Mouse (Mus musculus) neural tube, embryonic 11.5 days (tissue): ENCODE data around the gene Pitpnm2. TPM values are rescaled to one million over a fixed set of nuclear protein-coding genes. Genes with fewer than 3 reads are reported as not detected.
"Not testable (repeated sequence)": the region's sequence is repeated elsewhere in the genome, so short reads cannot be mapped to it uniquely, and the experiment has no call there.

ENCODE experiments used
- ATAC-seq: fragments of 200-750 bp; cut with Nextera tagmentation; 2 replicates; pipeline ENCODE4 v1.8.0; 2017; ENCODE audit warnings: moderate number of reproducible peaks, mild to moderate bottlenecking, moderate TSS enrichment, moderate library complexity; ENCODE audit not compliant: insufficient read depth, low FRiP score, low TSS enrichment
- DNase-seq: peaks from one replicate; pipeline ENCODE4 v3.0.0-alpha.2; 2015; ENCODE audit warnings: low spot score
- H3K27ac ChIP-seq: fragments of 300-500 bp; sonication (generic); 2 replicates; pipeline ENCODE4 v1.5.1; 2014; ENCODE audit warnings: low read depth, mild to moderate bottlenecking, low read length
- H3K27me3 ChIP-seq: fragments of 300-500 bp; sonication (generic); 2 replicates; pipeline ENCODE4 v1.6.1; 2014; ENCODE audit warnings: mild to moderate bottlenecking, low read length, mixed read lengths; ENCODE audit not compliant: control insufficient read depth, insufficient read depth
- H3K36me3 ChIP-seq: fragments of 300-500 bp; sonication (generic); 2 replicates; pipeline ENCODE4 v1.6.1; 2014; ENCODE audit warnings: mild to moderate bottlenecking, low read length, moderate library complexity, mixed read lengths; ENCODE audit not compliant: control insufficient read depth, insufficient read depth
- H3K4me1 ChIP-seq: fragments of 300-500 bp; sonication (generic); 2 replicates; pipeline ENCODE4 v1.6.1; 2014; ENCODE audit warnings: low read length, mixed read lengths; ENCODE audit not compliant: control insufficient read depth, insufficient read depth
- H3K4me2 ChIP-seq: fragments of 300-500 bp; sonication (generic); 2 replicates; pipeline ENCODE4 v1.6.1; 2014; ENCODE audit warnings: low read depth, mild to moderate bottlenecking, moderate library complexity
- H3K4me3 ChIP-seq: fragments of 300-500 bp; sonication (generic); 2 replicates; pipeline ENCODE4 v1.5.1; 2014; ENCODE audit warnings: low read depth, low read length
- H3K9ac ChIP-seq: fragments of 300-500 bp; sonication (generic); 2 replicates; pipeline ENCODE4 v1.6.1; 2014; ENCODE audit warnings: mild to moderate bottlenecking, low read length
- H3K9me3 ChIP-seq: fragments of 300-500 bp; sonication (generic); 2 replicates; pipeline ENCODE4 v1.6.1; 2016; ENCODE audit warnings: low read length; ENCODE audit not compliant: control insufficient read depth
- WGBS: fragments of 180-500 bp; shearing (Covaris S2); extraction: QIAGEN DNeasy Blood & Tissue Kit; methylation state at CpG from one replicate; pipeline ENCODE4 v1.1.7; 2014; 5-methylcytosine and 5-hydroxymethylcytosine counted together
- polyA plus RNA-seq: library from polyadenylated mRNA; unstranded; fragments of >200 nt; fragmentation: Nextera tagmentation; extraction: Ambion mirVana; gene quantifications from 2 replicates; pipeline ENCODE4 v1.2.1, GENCODE M21; 2014

Gene Pitpnm2
- polyA plus RNA-seq: 5.5 and 5.7 TPM in 2 replicates

DNA sequence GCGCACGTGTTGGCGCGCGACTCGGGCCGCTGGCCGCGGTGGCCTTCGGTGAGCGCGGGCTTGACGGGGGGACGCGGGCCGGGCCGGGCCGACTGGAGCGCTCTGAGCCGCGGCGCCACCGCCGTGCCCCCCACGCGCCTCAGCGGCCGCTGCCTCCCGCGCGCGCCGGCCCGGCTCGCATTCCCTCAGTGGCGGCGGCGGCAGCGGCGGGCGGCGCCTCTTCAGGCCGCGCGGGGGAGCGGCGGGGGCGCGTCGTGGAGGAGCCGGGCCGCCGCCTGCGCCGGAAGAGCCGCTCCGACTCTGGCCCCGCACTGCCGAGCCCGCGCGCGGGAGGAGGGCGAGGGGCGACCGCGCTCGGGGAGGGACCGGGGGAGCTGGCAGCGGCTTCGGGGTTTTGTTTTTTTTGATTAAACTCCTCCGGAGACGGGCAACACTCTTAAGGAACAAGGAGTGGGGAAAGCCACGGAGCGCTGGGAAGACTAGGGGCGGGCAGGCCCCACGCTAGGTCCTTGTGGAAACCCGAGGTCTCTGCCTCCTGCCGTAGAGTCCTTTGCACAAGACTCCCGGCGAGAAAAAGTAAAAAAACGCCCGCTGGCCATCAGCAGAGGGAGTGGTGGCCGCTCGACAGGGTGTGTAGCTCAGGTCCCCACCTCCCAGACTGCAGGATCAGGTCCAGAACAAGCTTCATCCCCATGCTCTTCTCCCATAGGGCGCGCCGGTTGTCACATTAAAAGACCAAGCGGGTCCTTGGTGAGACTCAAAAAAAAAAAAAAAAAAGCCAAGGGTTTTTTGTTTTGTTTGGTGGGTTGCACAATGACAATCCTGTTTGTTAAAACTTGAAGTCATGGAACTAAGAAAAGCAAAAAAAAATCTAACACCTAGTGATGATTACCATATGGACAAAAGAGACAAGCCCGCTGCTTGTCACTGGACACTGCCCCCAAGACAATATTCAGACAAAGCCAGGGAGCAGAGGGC lies at the start of gene Pitpnm2:
TSS of gene Pitpnm2 (minus strand) at position 147 of the 978 bp plus-strand sequence.
- H3K36me3 ChIP-seq: no peaks in the 10 kb centered on the region
- peak within 1 kb of the TSS; percentile 77 for H3K4me3 ChIP-seq
- peak within 1 kb of the TSS; percentile 68 for H3K27ac ChIP-seq
- H3K4me2 ChIP-seq: peak within 1 kb of the TSS; percentile 86
- peak; percentile 69; the same call in 1 of the 2 replicates for ATAC-seq
- H3K9ac ChIP-seq: peak within 1 kb of the TSS; percentile 86
- no peaks in the 10 kb centered on the region for H3K27me3 ChIP-seq
- peaks cover 3% of the 10 kb centered on the region; the same call in 1 of the 2 replicates for H3K4me1 ChIP-seq
- peak; percentile 79 for DNase-seq
- H3K9me3 ChIP-seq: no peaks in the 10 kb centered on the region
- WGBS: 1% methylated on average over 36 of the region's 90 CpGs

DNA sequence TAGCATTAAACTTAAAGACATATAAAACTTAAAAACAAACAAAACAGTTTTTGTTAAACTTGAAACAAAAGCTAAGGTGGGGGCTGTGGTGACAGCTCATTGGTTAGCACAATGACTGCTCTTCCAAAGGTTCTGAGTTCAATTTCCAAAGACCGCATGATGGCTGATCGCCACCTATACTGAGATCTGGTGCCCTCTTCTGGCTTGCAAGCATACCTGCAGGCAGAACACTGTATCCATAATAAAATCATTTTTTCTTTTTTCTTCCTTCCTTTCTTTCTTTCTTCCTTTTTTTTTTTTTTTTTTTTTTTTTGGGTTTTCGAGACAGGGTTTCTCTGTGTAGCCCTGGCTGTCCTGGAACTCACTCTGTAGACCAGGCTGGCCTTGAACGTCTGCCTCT lies 49.7 kb upstream of the Pitpnm2 start:
- peaks cover 25% of the 10 kb centered on the region for H3K36me3 ChIP-seq
- H3K27ac ChIP-seq, H3K9me3 ChIP-seq, H3K4me2 ChIP-seq, H3K9ac ChIP-seq, H3K4me1 ChIP-seq, ATAC-seq, H3K4me3 ChIP-seq, H3K27me3 ChIP-seq, DNase-seq: not testable (repeated sequence)
- WGBS: 75% methylated on average over 3 of the region's 4 CpGs

DNA sequence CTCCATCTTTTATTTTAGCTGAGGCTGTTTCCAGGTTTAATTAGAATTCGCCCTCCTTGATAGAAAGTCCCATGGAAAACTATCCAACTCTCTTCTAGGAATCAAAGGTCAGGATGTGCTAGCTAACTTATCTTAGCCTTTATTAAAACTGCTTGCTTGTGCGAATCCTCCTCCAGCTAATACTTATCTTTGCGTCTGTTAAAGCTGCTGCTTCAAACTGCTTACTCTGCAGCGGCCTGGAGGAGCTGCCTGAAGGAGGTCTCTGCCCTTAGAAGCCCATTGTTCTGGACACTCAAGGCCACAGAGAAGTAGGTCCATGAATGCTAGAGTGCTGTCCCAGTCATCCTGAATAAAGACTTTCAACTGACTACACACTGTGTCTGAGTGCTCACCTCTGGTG lies 46.9 kb upstream of the Pitpnm2 start:
- WGBS: 94% methylated on average over 4 of the region's 4 CpGs
- Histone ChIP-seq H3K4me1 (no peaks in the 10 kb centered on the region), H3K27me3 (no peaks in the 10 kb centered on the region), H3K4me3 (no peak overlapping the region), H3K4me2 (no peak overlapping the region), H3K36me3 (peaks cover 27% of the 10 kb centered on the region), H3K27ac (no peak overlapping the region), H3K9ac (no peak overlapping the region), H3K9me3 (no peaks in the 10 kb centered on the region)
- DNase-seq (no peak), ATAC-seq (no peak)

DNA sequence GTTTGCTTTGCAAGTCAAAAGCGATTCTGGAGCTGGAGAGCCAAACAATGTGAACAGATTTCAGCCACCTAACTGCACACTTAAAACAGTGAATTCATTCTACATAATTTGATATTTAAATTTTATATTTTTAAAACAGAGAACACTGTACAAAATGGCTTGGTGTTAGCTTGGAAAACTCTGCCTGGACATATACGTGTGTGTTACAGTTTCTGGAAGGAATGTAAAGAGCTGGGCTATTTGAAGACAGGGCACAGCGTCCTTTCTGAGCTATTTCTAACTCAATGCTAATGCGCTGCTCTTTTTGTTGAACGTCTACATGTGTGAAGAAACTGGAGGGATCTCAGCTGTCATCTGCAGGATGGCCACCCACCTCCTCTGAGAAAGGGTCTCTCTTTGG lies 44.4 kb upstream of the Pitpnm2 start:
- no peak overlapping the region for H3K27ac ChIP-seq
- no peak overlapping the region for H3K4me3 ChIP-seq
- no peak overlapping the region for H3K9ac ChIP-seq
- WGBS: 93% methylated on average over 5 of the region's 5 CpGs
- H3K4me2 ChIP-seq: no peak overlapping the region
- H3K4me1 ChIP-seq: no peaks in the 10 kb centered on the region
- no peak for ATAC-seq
- no peaks in the 10 kb centered on the region for H3K27me3 ChIP-seq
- no peak for DNase-seq
- H3K9me3 ChIP-seq: no peaks in the 10 kb centered on the region
- peaks cover 36% of the 10 kb centered on the region for H3K36me3 ChIP-seq

DNA sequence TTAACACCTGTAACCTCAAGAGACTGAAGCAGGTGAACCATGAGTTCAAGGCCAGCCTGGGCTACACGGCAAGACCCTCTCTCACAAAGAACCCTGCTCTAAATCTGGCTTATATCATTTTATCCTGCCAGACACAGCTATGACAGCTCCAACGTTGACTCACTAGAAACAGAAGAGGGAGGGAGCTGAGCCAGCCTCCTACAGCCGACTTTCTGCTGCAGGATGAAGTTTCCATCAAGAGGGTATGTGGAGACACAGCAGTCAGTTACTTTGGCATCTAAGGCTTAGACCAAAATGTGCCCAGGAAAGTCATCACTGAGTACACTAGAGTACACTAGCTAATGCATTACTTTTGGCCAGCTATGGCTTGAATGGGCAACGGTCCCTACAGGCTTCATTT lies 40.7 kb upstream of the Pitpnm2 start:
- H3K4me2 ChIP-seq: no peak overlapping the region
- no peaks in the 10 kb centered on the region for H3K4me1 ChIP-seq
- WGBS: 92% methylated on average over 4 of the region's 4 CpGs
- no peak overlapping the region for H3K9ac ChIP-seq
- no peak overlapping the region for H3K4me3 ChIP-seq
- DNase-seq (no peak), ATAC-seq (no peak)
- no peak overlapping the region for H3K27ac ChIP-seq
- peaks cover 25% of the 10 kb centered on the region for H3K36me3 ChIP-seq
- H3K9me3 ChIP-seq: no peaks in the 10 kb centered on the region
- no peaks in the 10 kb centered on the region for H3K27me3 ChIP-seq

DNA sequence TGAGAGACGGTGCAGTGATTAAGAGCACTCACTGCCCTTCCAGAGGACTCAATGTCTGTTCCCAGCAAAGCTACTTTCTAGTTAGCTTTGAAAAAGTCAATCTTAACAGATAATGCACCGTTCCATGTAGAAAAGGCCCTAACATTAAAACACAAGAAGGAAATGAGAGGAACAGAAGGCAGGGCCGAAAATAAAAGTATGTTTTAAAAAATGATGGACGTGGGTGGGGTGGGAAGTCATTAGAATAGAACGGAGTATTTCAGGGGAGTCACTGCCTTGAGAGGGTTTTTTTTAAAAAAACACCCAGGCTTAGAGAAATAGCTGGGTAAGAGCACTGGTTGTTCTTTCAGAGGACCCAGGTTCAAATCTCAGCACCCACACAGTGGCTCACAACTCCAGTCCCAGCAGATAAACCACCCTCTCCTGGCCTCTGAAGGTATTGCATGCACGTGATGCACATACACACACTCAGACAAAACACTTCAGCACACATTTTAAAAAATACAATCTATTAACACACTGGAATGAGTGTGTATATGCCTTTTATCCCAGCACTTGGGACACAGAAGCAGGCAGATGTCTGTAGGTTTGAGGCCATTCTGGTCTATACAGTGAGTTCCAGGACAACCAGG lies 38.2 kb upstream of the Pitpnm2 start:
- ATAC-seq: no peak
- Histone ChIP-seq H3K4me2 (no peak overlapping the region), H3K4me1 (no peaks in the 10 kb centered on the region), H3K27me3 (no peaks in the 10 kb centered on the region), H3K9ac (no peak overlapping the region), H3K36me3 (peaks cover 20% of the 10 kb centered on the region), H3K27ac (no peak overlapping the region), H3K4me3 (no peak overlapping the region), H3K9me3 (no peaks in the 10 kb centered on the region)
- 95% methylated on average over 6 of the region's 6 CpGs for WGBS
- no peak for DNase-seq

DNA sequence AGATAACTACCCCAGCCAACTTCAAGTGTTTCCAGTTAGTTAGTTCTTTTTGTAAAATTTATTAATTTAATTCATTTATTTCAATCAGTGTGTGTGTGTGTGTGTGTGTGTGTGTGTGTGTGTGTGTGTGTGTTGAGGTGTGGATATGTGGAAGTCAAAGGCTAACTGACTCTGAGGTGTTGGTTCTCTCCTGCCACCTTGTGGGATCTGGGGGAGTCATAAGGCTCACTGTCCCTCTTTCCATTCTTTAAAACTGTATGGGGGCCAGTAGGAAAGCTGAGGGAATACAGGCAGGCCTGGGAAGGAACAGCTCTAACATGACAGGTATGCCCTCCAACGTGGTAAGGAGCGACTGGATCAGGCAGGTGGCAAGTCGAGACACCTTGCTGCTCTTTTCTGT lies 34.8 kb upstream of the Pitpnm2 start:
- Histone ChIP-seq H3K9ac (no peak overlapping the region), H3K4me2 (no peak overlapping the region), H3K9me3 (no peaks in the 10 kb centered on the region), H3K27me3 (no peaks in the 10 kb centered on the region), H3K4me1 (no peaks in the 10 kb centered on the region), H3K4me3 (no peak overlapping the region), H3K27ac (no peak overlapping the region), H3K36me3 (peaks cover 5% of the 10 kb centered on the region)
- peak; percentile 32 for DNase-seq
- no peak for ATAC-seq
- 79% methylated on average over 3 of the region's 3 CpGs for WGBS

DNA sequence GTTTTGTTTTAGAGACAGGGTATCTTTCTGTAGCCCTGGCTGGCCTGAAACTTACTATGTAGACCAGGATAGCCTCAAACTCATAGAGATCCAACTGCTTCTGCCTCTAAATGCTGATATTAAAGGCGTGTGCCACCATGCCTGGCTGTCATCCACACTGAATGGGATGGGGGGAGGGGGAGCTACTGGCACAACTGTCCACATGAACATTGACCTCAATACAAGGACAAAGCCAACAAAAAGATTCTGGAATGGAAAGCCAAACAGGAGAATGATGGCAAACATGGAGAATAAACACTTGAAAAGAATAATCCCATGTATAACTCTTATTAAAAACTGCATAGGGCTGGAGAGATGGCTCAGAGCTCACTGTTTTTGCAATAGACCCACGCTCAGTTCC lies 33.3 kb upstream of the Pitpnm2 start:
- 89% methylated on average over 2 of the region's 2 CpGs for WGBS
- H3K9ac ChIP-seq: no peak overlapping the region
- H3K27me3 ChIP-seq: no peaks in the 10 kb centered on the region
- no peak overlapping the region for H3K27ac ChIP-seq
- no peaks in the 10 kb centered on the region for H3K9me3 ChIP-seq
- H3K4me2 ChIP-seq: no peak overlapping the region
- H3K4me3 ChIP-seq: no peak overlapping the region
- DNase-seq: no peak
- no peaks in the 10 kb centered on the region for H3K4me1 ChIP-seq
- peaks cover 2% of the 10 kb centered on the region; the same call in 1 of the 2 replicates for H3K36me3 ChIP-seq
- no peak for ATAC-seq
